Mouse (Mus musculus): ENCODE data around the gene Zfp819. TPM values are rescaled to one million over a fixed set of nuclear protein-coding genes. Genes with fewer than 3 reads are reported as not detected.

Gene Zfp819
- 0.24 and 0.44 TPM in 2 replicates for polyA plus RNA-seq (2014; fragmentation: Nextera tagmentation; extraction: Ambion mirVana)

GRCm38 (mm10) chr7:43606896-43607742 lies at the start of gene Zfp819:
Zfp819 (plus strand) TSS chr7:43607169.
- peak within 1 kb of the TSS; percentile 71 for H3K4me2 ChIP-seq (ENCODE audit: low read depth, low read length)
- H3K9me3 ChIP-seq (ENCODE audit: control insufficient read depth, low read length), result no peaks in the 10 kb centered on the region
- no peaks in the 10 kb centered on the region for H3K27me3 ChIP-seq (ENCODE audit: control insufficient read depth, insufficient read depth, low read length)
- ATAC-seq (ENCODE audit: low read depth), result peak; percentile 92
- H3K4me1 ChIP-seq (ENCODE audit: control insufficient read depth, insufficient read depth, low read length), result 0 out of 2 replicates have a peak, but pooled peaks cover 3% of the 10 kb centered on the region
- peak within 1 kb of the TSS; percentile 33 for H3K4me3 ChIP-seq (ENCODE audit: low read depth, low read length)
- no peak within 1 kb of the TSS for H3K27ac ChIP-seq (ENCODE audit: low read depth, low read length)
- 17% methylated on average over 41 of the region's 41 CpGs for WGBS
- peak within 1 kb of the TSS; percentile 42; the same call in 1 of the 2 replicates for H3K9ac ChIP-seq (replicated peaks; ENCODE audit: low read depth, low read length)
- H3K36me3 ChIP-seq (ENCODE audit: control insufficient read depth, insufficient read depth, low read length), result no peaks in the 10 kb centered on the region

- WGBS, result under 1% methylated on average over 27 of the region's 27 CpGs
- ATAC-seq (ENCODE audit: low read depth), result peak; percentile 95
- peak within 1 kb of the TSS; percentile 72 for H3K4me3 ChIP-seq (ENCODE audit: low read depth, low read length)
- no peaks in the 10 kb centered on the region for H3K9me3 ChIP-seq (ENCODE audit: control insufficient read depth, low read length)
- peak within 1 kb of the TSS; percentile 78 for H3K9ac ChIP-seq (replicated peaks; ENCODE audit: low read depth, low read length)
- H3K36me3 ChIP-seq (ENCODE audit: control insufficient read depth, insufficient read depth, low read length), result peaks cover 14% of the 10 kb centered on the region; the same call in 1 of the 2 replicates
- H3K4me2 ChIP-seq (ENCODE audit: low read depth, low read length), result peak within 1 kb of the TSS; percentile 88
- no peaks in the 10 kb centered on the region for H3K27me3 ChIP-seq (ENCODE audit: control insufficient read depth, insufficient read depth, low read length)
- H3K27ac ChIP-seq (ENCODE audit: low read depth, low read length), result peak within 1 kb of the TSS; percentile 77
- H3K4me1 ChIP-seq (ENCODE audit: control insufficient read depth, insufficient read depth, low read length), result peaks cover 15% of the 10 kb centered on the region
These were observed 44.8 kb upstream of the Zfp819 start, which contains the start of gene Zfp658 for GRCm38 (mm10) chr7:43562006-43562633. Zfp658 (plus strand) TSS chr7:43562256.

- Histone ChIP-seq H3K4me2 (ENCODE audit: low read depth, low read length) (peak overlapping the region; percentile 88), H3K36me3 (ENCODE audit: control insufficient read depth, insufficient read depth, low read length) (peaks cover 16% of the 10 kb centered on the region), H3K4me1 (ENCODE audit: control insufficient read depth, insufficient read depth, low read length) (peaks cover 15% of the 10 kb centered on the region), H3K9me3 (ENCODE audit: control insufficient read depth, low read length) (no peaks in the 10 kb centered on the region), H3K27ac (ENCODE audit: low read depth, low read length) (peak overlapping the region; percentile 77), H3K9ac (replicated peaks; ENCODE audit: low read depth, low read length) (peak overlapping the region; percentile 78), H3K4me3 (ENCODE audit: low read depth, low read length) (peak overlapping the region; percentile 72), H3K27me3 (ENCODE audit: control insufficient read depth, insufficient read depth, low read length) (no peaks in the 10 kb centered on the region)
- peak; percentile 36 for ATAC-seq (ENCODE audit: low read depth)
- WGBS, result 0% methylated on average over 10 of the region's 10 CpGs
These were observed 44.3 kb upstream of the Zfp819 start for GRCm38 (mm10) chr7:43562651-43563070.

- peaks cover 21% of the 10 kb centered on the region for H3K36me3 ChIP-seq (ENCODE audit: control insufficient read depth, insufficient read depth, low read length)
- peak overlapping the region; percentile 72 for H3K4me3 ChIP-seq (ENCODE audit: low read depth, low read length)
- H3K4me2 ChIP-seq (ENCODE audit: low read depth, low read length), result peak overlapping the region; percentile 88
- H3K27me3 ChIP-seq (ENCODE audit: control insufficient read depth, insufficient read depth, low read length), result no peaks in the 10 kb centered on the region
- no peak overlapping the region for H3K27ac ChIP-seq (ENCODE audit: low read depth, low read length)
- peaks cover 15% of the 10 kb centered on the region for H3K4me1 ChIP-seq (ENCODE audit: control insufficient read depth, insufficient read depth, low read length)
- 59% methylated on average over 6 of the region's 6 CpGs for WGBS
- no peaks in the 10 kb centered on the region for H3K9me3 ChIP-seq (ENCODE audit: control insufficient read depth, low read length)
- peak overlapping the region; percentile 78 for H3K9ac ChIP-seq (replicated peaks; ENCODE audit: low read depth, low read length)
- no peak for ATAC-seq (ENCODE audit: low read depth)
These were observed 43.7 kb upstream of the Zfp819 start for GRCm38 (mm10) chr7:43563300-43563699.

GRCm38 (mm10) chr7:43571216-43571615 lies 35.8 kb upstream of the Zfp819 start:
- Histone ChIP-seq H3K36me3 (ENCODE audit: control insufficient read depth, insufficient read depth, low read length) (peaks cover 54% of the 10 kb centered on the region), H3K4me2 (ENCODE audit: low read depth, low read length) (no peak overlapping the region), H3K27me3 (ENCODE audit: control insufficient read depth, insufficient read depth, low read length) (no peaks in the 10 kb centered on the region), H3K27ac (ENCODE audit: low read depth, low read length) (no peak overlapping the region), H3K4me1 (ENCODE audit: control insufficient read depth, insufficient read depth, low read length) (no peaks in the 10 kb centered on the region), H3K9me3 (ENCODE audit: control insufficient read depth, low read length) (no peaks in the 10 kb centered on the region), H3K9ac (replicated peaks; ENCODE audit: low read depth, low read length) (no peak overlapping the region), H3K4me3 (ENCODE audit: low read depth, low read length) (no peak overlapping the region)
- WGBS, result 90% methylated on average over 2 of the region's 2 CpGs
- no peak for ATAC-seq (ENCODE audit: low read depth)

GRCm38 (mm10) chr7:43579440-43580171 lies 27.4 kb upstream of the Zfp819 start, which contains the start of gene Zfp719:
Zfp719 (plus strand) TSS chr7:43579610.
- Histone ChIP-seq H3K9ac (replicated peaks; ENCODE audit: low read depth, low read length) (peak within 1 kb of the TSS; percentile 73), H3K36me3 (ENCODE audit: control insufficient read depth, insufficient read depth, low read length) (peaks cover 18% of the 10 kb centered on the region), H3K4me2 (ENCODE audit: low read depth, low read length) (peak within 1 kb of the TSS; percentile 69), H3K9me3 (ENCODE audit: control insufficient read depth, low read length) (no peaks in the 10 kb centered on the region), H3K27me3 (ENCODE audit: control insufficient read depth, insufficient read depth, low read length) (no peaks in the 10 kb centered on the region), H3K4me1 (ENCODE audit: control insufficient read depth, insufficient read depth, low read length) (peaks cover 12% of the 10 kb centered on the region), H3K27ac (ENCODE audit: low read depth, low read length) (peak within 1 kb of the TSS; percentile 81), H3K4me3 (ENCODE audit: low read depth, low read length) (peak within 1 kb of the TSS; percentile 70)
- peak; percentile 98 for ATAC-seq (ENCODE audit: low read depth)
- under 1% methylated on average over 37 of the region's 37 CpGs for WGBS

- Histone ChIP-seq H3K9ac (replicated peaks; ENCODE audit: low read depth, low read length) (peak overlapping the region; percentile 73), H3K4me3 (ENCODE audit: low read depth, low read length) (peak overlapping the region; percentile 70), H3K27me3 (ENCODE audit: control insufficient read depth, insufficient read depth, low read length) (no peaks in the 10 kb centered on the region), H3K4me1 (ENCODE audit: control insufficient read depth, insufficient read depth, low read length) (peaks cover 12% of the 10 kb centered on the region), H3K36me3 (ENCODE audit: control insufficient read depth, insufficient read depth, low read length) (peaks cover 13% of the 10 kb centered on the region; the same call in 1 of the 2 replicates), H3K4me2 (ENCODE audit: low read depth, low read length) (peak overlapping the region; percentile 69), H3K9me3 (ENCODE audit: control insufficient read depth, low read length) (no peaks in the 10 kb centered on the region), H3K27ac (ENCODE audit: low read depth, low read length) (peak overlapping the region; percentile 81; the same call in 1 of the 2 replicates)
- ATAC-seq (ENCODE audit: low read depth), result no peak
- 60% methylated on average over 5 of the region's 5 CpGs for WGBS
These were observed 26.4 kb upstream of the Zfp819 start for GRCm38 (mm10) chr7:43580526-43580925.

GRCm38 (mm10) chr7:43584790-43585189 lies 22.2 kb upstream of the Zfp819 start:
- Histone ChIP-seq H3K27me3 (ENCODE audit: control insufficient read depth, insufficient read depth, low read length) (no peaks in the 10 kb centered on the region), H3K9me3 (ENCODE audit: control insufficient read depth, low read length) (no peaks in the 10 kb centered on the region), H3K4me3 (ENCODE audit: low read depth, low read length) (no peak overlapping the region), H3K4me2 (ENCODE audit: low read depth, low read length) (no peak overlapping the region), H3K27ac (ENCODE audit: low read depth, low read length) (no peak overlapping the region), H3K4me1 (ENCODE audit: control insufficient read depth, insufficient read depth, low read length) (peaks cover 12% of the 10 kb centered on the region), H3K36me3 (ENCODE audit: control insufficient read depth, insufficient read depth, low read length) (peaks cover 35% of the 10 kb centered on the region), H3K9ac (replicated peaks; ENCODE audit: low read depth, low read length) (no peak overlapping the region)
- WGBS, result 93% methylated on average over 5 of the region's 5 CpGs
- no peak for ATAC-seq (ENCODE audit: low read depth)
